ENCODE assay signal across 8 mouse cellular contexts in the genomic region with DNA sequence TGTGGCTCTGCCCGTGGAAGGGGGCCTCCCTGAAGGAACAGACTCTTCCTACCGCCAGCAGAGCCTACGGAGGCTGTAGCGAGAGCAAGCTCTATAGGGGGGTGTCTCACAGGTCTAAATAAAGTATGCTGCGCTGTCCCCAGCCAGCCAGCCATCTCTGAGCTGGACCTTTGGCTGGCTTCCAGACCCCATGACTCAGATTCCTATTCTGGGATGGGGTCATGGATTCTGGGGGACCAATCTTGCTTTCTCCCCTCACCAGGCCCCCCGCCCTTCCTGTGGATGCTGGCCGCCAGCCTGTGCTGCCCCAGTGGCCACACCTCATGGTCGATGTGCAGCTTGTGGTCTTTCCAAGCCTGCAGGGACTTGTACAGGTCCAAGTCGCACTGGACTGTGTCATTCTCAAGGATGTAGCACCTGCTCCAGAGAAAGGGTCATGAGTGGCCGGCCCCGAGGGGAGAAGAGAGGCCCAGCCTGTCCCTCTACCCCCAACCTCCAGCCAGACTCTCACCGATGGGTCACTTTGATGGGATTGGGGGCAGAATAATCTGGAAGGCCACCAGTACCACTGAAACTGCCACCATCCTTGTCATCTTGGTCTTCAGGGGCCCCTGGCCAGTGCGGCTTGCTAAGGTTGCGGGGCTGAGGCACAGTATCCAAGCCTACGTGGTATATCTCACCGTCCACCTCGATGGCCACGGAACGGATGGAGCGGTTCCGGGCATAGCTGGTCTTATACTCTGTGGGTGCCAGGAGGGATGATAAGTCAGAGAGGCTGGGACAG.
DNase-seq lines count a peak whose midpoint lies in the region; ATAC-seq lines count a peak whose summit lies in the region.

No protein-coding gene starts in this region.

- peak overlapping the region; percentile 49 for H3K4me3 ChIP-seq in heart, embryonic 16.5 days (ENCODE audit: low read length)
- no peak overlapping the region for H3K4me3 ChIP-seq in limb, embryonic 13.5 days
- no peak overlapping the region for H3K4me3 ChIP-seq in neural tube, embryonic 15.5 days (replicated peaks)

- WGBS in heart, embryonic 16.5 days = 54% methylated on average over 21 of the region's 21 CpGs
- WGBS in limb, embryonic 13.5 days = 87% methylated on average over 21 of the region's 21 CpGs
- 87% methylated on average over 21 of the region's 21 CpGs for WGBS in neural tube, embryonic 15.5 days

- ATAC-seq in heart, embryonic 16.5 days (replicated peaks; ENCODE audit: extremely low read depth, insufficient read depth, low FRiP score) = peak; percentile 89
- ATAC-seq in limb, embryonic 13.5 days (ENCODE audit: low FRiP score, low read depth) = no peak
- ATAC-seq in neural tube, embryonic 15.5 days (ENCODE audit: low FRiP score) = no peak
- ATAC-seq in CD4-positive, CD25-positive, alpha-beta regulatory T cell, adult 4 months = no peak

- peak overlapping the region; percentile 66 for H3K4me2 ChIP-seq in heart, embryonic 16.5 days (ENCODE audit: low read depth, low read length)
- no peak overlapping the region for H3K4me2 ChIP-seq in limb, embryonic 13.5 days (replicated peaks)
- no peak overlapping the region for H3K4me2 ChIP-seq in neural tube, embryonic 15.5 days

- peak; percentile 47 to 63 for DNase-seq in urinary bladder, adult 18-20 months (ENCODE audit: low spot score in 2 of 2)
- no peak for DNase-seq in urinary bladder, postnatal 10 days (ENCODE audit: low spot score)
- no peak for DNase-seq in c-Kit-positive CD71-positive TER-119-positive erythroid progenitor cells, embryonic 14.5 days (ENCODE audit: low spot score)
- no peak for DNase-seq in right cerebral cortex, postnatal 10 days (ENCODE audit: low spot score in 2 of 2)

- H3K4me1 ChIP-seq in heart, embryonic 16.5 days (ENCODE audit: control insufficient read depth, insufficient read depth, low read length) = peaks cover 36% of the 10 kb centered on the region
- peaks cover 14% of the 10 kb centered on the region for H3K4me1 ChIP-seq in limb, embryonic 13.5 days
- peaks cover 6% of the 10 kb centered on the region; the same call in 1 of the 2 replicates for H3K4me1 ChIP-seq in neural tube, embryonic 15.5 days

- H3K27ac ChIP-seq in heart, embryonic 16.5 days (ENCODE audit: low read length) = peak overlapping the region; percentile 99
- H3K27ac ChIP-seq in limb, embryonic 13.5 days = no peak overlapping the region
- no peak overlapping the region for H3K27ac ChIP-seq in neural tube, embryonic 15.5 days (replicated peaks)

- peaks cover 10% of the 10 kb centered on the region for H3K36me3 ChIP-seq in heart, embryonic 16.5 days (ENCODE audit: control insufficient read depth, insufficient read depth)
- H3K36me3 ChIP-seq in limb, embryonic 13.5 days = peaks cover 92% of the 10 kb centered on the region
- H3K36me3 ChIP-seq in neural tube, embryonic 15.5 days = peaks cover 19% of the 10 kb centered on the region; the same call in 1 of the 2 replicates

- no peaks in the 10 kb centered on the region for H3K9me3 ChIP-seq in heart, embryonic 16.5 days (replicated peaks; ENCODE audit: control insufficient read depth, low read length)
- H3K9me3 ChIP-seq in limb, embryonic 13.5 days = no peaks in the 10 kb centered on the region
- H3K9me3 ChIP-seq in neural tube, embryonic 15.5 days (replicated peaks) = no peaks in the 10 kb centered on the region

- H3K9ac ChIP-seq in heart, embryonic 16.5 days (ENCODE audit: low read length) = peak overlapping the region; percentile 77
- 0 out of 2 replicates have a peak overlapping the region, but pooled peaks have one; percentile 55 for H3K9ac ChIP-seq in limb, embryonic 13.5 days
- H3K9ac ChIP-seq in neural tube, embryonic 15.5 days (replicated peaks) = no peak overlapping the region

- H3K27me3 ChIP-seq in heart, embryonic 16.5 days (ENCODE audit: control insufficient read depth, insufficient read depth, low read length) = no peaks in the 10 kb centered on the region
- no peaks in the 10 kb centered on the region for H3K27me3 ChIP-seq in limb, embryonic 13.5 days
- H3K27me3 ChIP-seq in neural tube, embryonic 15.5 days (replicated peaks) = no peaks in the 10 kb centered on the region

Comparison
In these comparisons a context has a peak if more than half of its experiments do, and no peak if none do; other contexts are left out.
1. DNase-seq: peak in urinary bladder, adult 18-20 months (2 of 2); none in urinary bladder, postnatal 10 days (single experiment), c-Kit-positive CD71-positive TER-119-positive erythroid progenitor cells, embryonic 14.5 days (single experiment) and right cerebral cortex, postnatal 10 days (0 of 2).